Mouse (Mus musculus) lung, embryonic 16.5 days (tissue): ENCODE data around the gene Icmt. TPM values are rescaled to one million over a fixed set of nuclear protein-coding genes. Genes with fewer than 3 reads are reported as not detected.

Experiments used
- ATAC-seq: fragments of 200-750 bp; cut with Nextera tagmentation; 2 replicates; pipeline ENCODE4 v1.8.0; 2017; ENCODE audit warnings: low read depth, mild to moderate bottlenecking, moderate library complexity
- H3K27ac ChIP-seq: fragments of 300-500 bp; sonication (generic); 2 replicates; pipeline ENCODE4 v1.5.1; 2014; ENCODE audit warnings: mild to moderate bottlenecking, control low read depth, low read length
- H3K27me3 ChIP-seq: fragments of 300-500 bp; sonication (generic); 2 replicates; pipeline ENCODE4 v1.6.1; 2014; ENCODE audit warnings: low read depth, low read length, mixed read lengths; ENCODE audit not compliant: control insufficient read depth, insufficient read depth
- H3K36me3 ChIP-seq: fragments of 300-500 bp; sonication (generic); 2 replicates; pipeline ENCODE4 v1.6.1; 2014; ENCODE audit warnings: low read length; ENCODE audit not compliant: control insufficient read depth, insufficient read depth
- H3K4me1 ChIP-seq: fragments of 300-500 bp; sonication (generic); replicated peaks from 2 replicates; pipeline ENCODE4 v1.6.1; 2014; ENCODE audit warnings: low read length, mixed read lengths; ENCODE audit not compliant: control insufficient read depth, insufficient read depth
- H3K4me2 ChIP-seq: fragments of 300-500 bp; sonication (generic); 2 replicates; pipeline ENCODE4 v1.6.1; 2014; ENCODE audit warnings: low read depth, low read length, control low read depth
- H3K4me3 ChIP-seq: fragments of 300-500 bp; sonication (generic); 2 replicates; pipeline ENCODE4 v1.5.1; 2014; ENCODE audit warnings: mild to moderate bottlenecking, low read length, control low read depth
- H3K9ac ChIP-seq: fragments of 300-500 bp; sonication (generic); 2 replicates; pipeline ENCODE4 v1.6.1; 2014; ENCODE audit warnings: low read length, control low read depth
- H3K9me3 ChIP-seq: fragments of 300-500 bp; sonication (generic); 2 replicates; pipeline ENCODE4 v1.6.1; 2016; ENCODE audit warnings: low read length; ENCODE audit not compliant: control insufficient read depth
- WGBS: fragments of 180-500 bp; shearing (Covaris S2); extraction: QIAGEN DNeasy Blood & Tissue Kit; methylation state at CpG from one replicate; pipeline ENCODE4 v1.1.7; 2014; 5-methylcytosine and 5-hydroxymethylcytosine counted together
- polyA plus RNA-seq: library from polyadenylated mRNA; unstranded; fragments of >200 nt; fragmentation: Nextera tagmentation; extraction: Ambion mirVana; gene quantifications from 2 replicates; pipeline ENCODE4 v1.2.1, GENCODE M21; 2015

The Icmt gene
- polyA plus RNA-seq, 1 experiment from 2014 or later, result 24.0 TPM

- Histone ChIP-seq H3K4me1 (peaks cover 23% of the 10 kb centered on the region), H3K27me3 (peaks cover 3% of the 10 kb centered on the region), H3K36me3 (no peaks in the 10 kb centered on the region), H3K4me2 (no peak overlapping the region), H3K9me3 (no peaks in the 10 kb centered on the region), H3K27ac (peak overlapping the region; percentile 90), H3K9ac (no peak overlapping the region), H3K4me3 (no peak overlapping the region)
- peak; percentile 67 for ATAC-seq
- 21% methylated on average over 9 of the region's 9 CpGs for WGBS
Observed at GRCm38 (mm10) chr4:152272449-152273049, 24.5 kb upstream of the Icmt start.

- Histone ChIP-seq H3K4me3 (no peak overlapping the region), H3K9ac (no peak overlapping the region), H3K4me1 (peaks cover 19% of the 10 kb centered on the region), H3K27me3 (peaks cover 3% of the 10 kb centered on the region), H3K36me3 (no peaks in the 10 kb centered on the region), H3K27ac (peak overlapping the region; percentile 90), H3K4me2 (no peak overlapping the region), H3K9me3 (no peaks in the 10 kb centered on the region)
- 34% methylated on average over 3 of the region's 3 CpGs for WGBS
- ATAC-seq, result 0 out of 2 replicates have a peak, but pooled peaks have one; percentile 1
Observed at GRCm38 (mm10) chr4:152273191-152273590, 23.8 kb upstream of the Icmt start.

DNA sequence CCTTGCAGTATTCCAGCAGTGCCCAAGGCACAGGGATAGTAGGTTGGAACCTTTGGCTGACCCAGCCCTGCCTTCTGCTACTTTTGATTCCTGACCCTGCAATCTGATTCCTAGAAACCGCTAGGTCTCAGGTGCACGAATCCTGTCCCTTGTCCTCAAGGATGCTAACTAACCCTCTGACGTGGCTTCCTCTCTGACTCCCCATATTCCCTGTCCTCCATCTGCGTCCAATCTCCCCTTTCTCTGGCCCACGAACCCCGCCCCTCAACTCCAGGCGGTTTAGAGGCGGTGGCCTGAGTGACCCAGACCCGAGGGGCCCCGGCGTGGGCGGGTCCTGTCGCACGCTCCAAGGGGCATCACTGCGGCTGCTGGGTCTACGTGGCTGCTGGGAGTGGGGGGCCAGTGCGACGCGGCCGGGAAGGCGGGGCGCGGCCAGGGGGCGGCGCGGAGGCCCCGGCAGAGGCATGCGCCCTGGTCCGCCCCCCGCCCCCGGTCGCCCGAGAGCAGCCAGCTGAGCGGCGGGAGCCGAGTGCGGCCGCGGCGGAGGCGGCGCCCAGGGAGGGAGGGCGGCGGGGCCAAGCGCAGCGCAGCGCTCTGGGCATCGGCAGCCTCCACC is 23.3 kb upstream of the Icmt start, which contains the start of gene Gpr153:
TSS of gene Gpr153 (plus strand) at position 612 of the 616 bp plus-strand sequence.
- peaks cover 3% of the 10 kb centered on the region for H3K27me3 ChIP-seq
- peaks cover 19% of the 10 kb centered on the region for H3K4me1 ChIP-seq
- H3K36me3 ChIP-seq, result no peaks in the 10 kb centered on the region
- H3K9ac ChIP-seq, result peak within 1 kb of the TSS; percentile 78
- WGBS, result 2% methylated on average over 30 of the region's 48 CpGs
- peak within 1 kb of the TSS; percentile 75 for H3K4me3 ChIP-seq
- H3K27ac ChIP-seq, result peak within 1 kb of the TSS; percentile 90
- peak within 1 kb of the TSS; percentile 92 for H3K4me2 ChIP-seq
- H3K9me3 ChIP-seq, result no peaks in the 10 kb centered on the region
- peak; percentile 78 for ATAC-seq

- Histone ChIP-seq H3K27me3 (peaks cover 3% of the 10 kb centered on the region), H3K27ac (peak overlapping the region; percentile 90), H3K4me2 (peak overlapping the region; percentile 92), H3K9ac (peak overlapping the region; percentile 78), H3K4me3 (peak overlapping the region; percentile 75), H3K36me3 (no peaks in the 10 kb centered on the region), H3K9me3 (no peaks in the 10 kb centered on the region), H3K4me1 (peaks cover 19% of the 10 kb centered on the region)
- ATAC-seq, result peak; percentile 50
- WGBS, result 2% methylated on average over 20 of the region's 20 CpGs
Observed at GRCm38 (mm10) chr4:152274681-152275131, 22.3 kb upstream of the Icmt start.

- peaks cover 15% of the 10 kb centered on the region for H3K4me1 ChIP-seq
- WGBS, result 46% methylated on average over 10 of the region's 10 CpGs
Observed at GRCm38 (mm10) chr4:152276389-152277347, 20.4 kb upstream of the Icmt start.

DNA sequence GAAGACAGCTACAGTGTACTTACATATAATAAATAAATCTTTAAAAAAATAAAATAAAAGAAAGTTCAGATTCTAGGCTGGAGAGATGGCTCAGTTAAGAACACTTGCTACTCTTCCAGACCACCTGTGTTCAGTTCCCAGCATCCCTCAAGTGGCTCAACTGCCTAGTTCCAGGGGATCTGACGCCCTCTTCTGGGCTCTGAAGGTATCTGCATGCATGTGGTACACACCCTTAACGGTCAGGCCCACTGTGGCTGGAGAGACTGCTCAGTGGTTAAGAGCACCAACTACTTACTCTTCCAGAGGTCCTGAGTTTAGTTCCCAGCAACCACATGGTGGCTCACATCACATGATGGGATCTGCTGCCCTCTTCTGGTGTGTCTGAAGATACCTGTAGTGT is 19.1 kb upstream of the Icmt start:
- no peaks in the 10 kb centered on the region for H3K9me3 ChIP-seq
- 70% methylated on average over 2 of the region's 2 CpGs for WGBS
- peaks cover 4% of the 10 kb centered on the region; the same call in 1 of the 2 replicates for H3K36me3 ChIP-seq
- H3K27ac ChIP-seq, result no peak overlapping the region
- H3K4me3 ChIP-seq, result no peak overlapping the region
- no peak for ATAC-seq
- H3K9ac ChIP-seq, result no peak overlapping the region
- peaks cover 11% of the 10 kb centered on the region for H3K4me1 ChIP-seq
- peaks cover 30% of the 10 kb centered on the region for H3K27me3 ChIP-seq
- no peak overlapping the region for H3K4me2 ChIP-seq

More at GRCm38 (mm10) chr4:152276389-152277347, 20.4 kb upstream of the Icmt start:
- Histone ChIP-seq H3K9ac (no peak overlapping the region), H3K36me3 (peaks cover 4% of the 10 kb centered on the region; the same call in 1 of the 2 replicates), H3K27ac (no peak overlapping the region), H3K27me3 (peaks cover 17% of the 10 kb centered on the region), H3K9me3 (no peaks in the 10 kb centered on the region), H3K4me2 (no peak overlapping the region), H3K4me3 (no peak overlapping the region)
- ATAC-seq, result no peak

- WGBS, result 84% methylated on average over 23 of the region's 23 CpGs
- H3K27me3 ChIP-seq, result peaks cover 40% of the 10 kb centered on the region
Observed at GRCm38 (mm10) chr4:152278986-152279385, 18.0 kb upstream of the Icmt start.

GRCm38 (mm10) chr4:152281601-152282000 is 15.4 kb upstream of the Icmt start:
- WGBS, result 59% methylated on average over 15 of the region's 15 CpGs
- H3K27me3 ChIP-seq, result peaks cover 63% of the 10 kb centered on the region
- ATAC-seq, result no peak

More at GRCm38 (mm10) chr4:152278986-152279385, 18.0 kb upstream of the Icmt start:
- H3K4me1 ChIP-seq, result peaks cover 17% of the 10 kb centered on the region
- no peak for ATAC-seq
- H3K27ac ChIP-seq, result no peak overlapping the region
- H3K36me3 ChIP-seq, result peaks cover 4% of the 10 kb centered on the region; the same call in 1 of the 2 replicates
- no peak overlapping the region for H3K4me3 ChIP-seq
- no peak overlapping the region for H3K4me2 ChIP-seq
- H3K9me3 ChIP-seq, result no peaks in the 10 kb centered on the region
- no peak overlapping the region for H3K9ac ChIP-seq

More at GRCm38 (mm10) chr4:152281601-152282000, 15.4 kb upstream of the Icmt start:
- Histone ChIP-seq H3K4me1 (peaks cover 16% of the 10 kb centered on the region), H3K4me2 (no peak overlapping the region), H3K36me3 (peaks cover 4% of the 10 kb centered on the region; the same call in 1 of the 2 replicates), H3K9me3 (no peaks in the 10 kb centered on the region), H3K9ac (no peak overlapping the region), H3K4me3 (no peak overlapping the region), H3K27ac (no peak overlapping the region)
